Mouse (Mus musculus) midbrain, embryonic 16.5 days (tissue): ENCODE results near the gene St8sia4. TPM values are rescaled to one million over a fixed set of nuclear protein-coding genes. Genes with fewer than 3 reads are reported as not detected.

Experiments
- ATAC-seq: fragments of 200-750 bp; cut with Nextera tagmentation; 2 replicates; pipeline ENCODE4 v1.8.0; 2017; ENCODE audit warnings: moderate TSS enrichment
- H3K27ac ChIP-seq: fragments of 300-500 bp; sonication (generic); 2 replicates; pipeline ENCODE4 v1.5.1; 2014; ENCODE audit warnings: mild to moderate bottlenecking, low read length, mixed read lengths
- H3K27me3 ChIP-seq: fragments of 300-500 bp; sonication (generic); 2 replicates; pipeline ENCODE4 v1.6.1; 2014; ENCODE audit warnings: low read depth, low read length, mixed read lengths; ENCODE audit not compliant: control insufficient read depth, insufficient read depth
- H3K36me3 ChIP-seq: fragments of 300-500 bp; sonication (generic); 2 replicates; pipeline ENCODE4 v1.6.1; 2014; ENCODE audit warnings: mild to moderate bottlenecking, low read length, moderate library complexity, mixed read lengths; ENCODE audit not compliant: control insufficient read depth, insufficient read depth
- H3K4me1 ChIP-seq: fragments of 300-500 bp; sonication (generic); 2 replicates; pipeline ENCODE4 v1.6.1; 2014; ENCODE audit warnings: mild to moderate bottlenecking, low read length, mixed read lengths; ENCODE audit not compliant: control insufficient read depth, insufficient read depth
- H3K4me2 ChIP-seq: fragments of 300-500 bp; sonication (generic); 2 replicates; pipeline ENCODE4 v1.6.1; 2014; ENCODE audit warnings: mild to moderate bottlenecking, low read length, mixed read lengths
- H3K4me3 ChIP-seq: fragments of 300-500 bp; sonication (generic); 2 replicates; pipeline ENCODE4 v1.5.1; 2014; ENCODE audit warnings: low read depth, mild to moderate bottlenecking, low read length, moderate library complexity, mixed read lengths
- H3K9ac ChIP-seq: fragments of 300-500 bp; sonication (generic); 2 replicates; pipeline ENCODE4 v1.6.1; 2014; ENCODE audit warnings: low read depth, low read length, mixed read lengths
- H3K9me3 ChIP-seq: fragments of 300-500 bp; sonication (generic); replicated peaks from 2 replicates; pipeline ENCODE4 v1.6.1; 2014; ENCODE audit warnings: mild to moderate bottlenecking, low read length, mixed read lengths; ENCODE audit not compliant: control insufficient read depth, poor library complexity, severe bottlenecking
- WGBS: fragments of 180-500 bp; shearing (Covaris S2); extraction: QIAGEN DNeasy Blood & Tissue Kit; methylation state at CpG from one replicate; pipeline ENCODE4 v1.1.7; 2014; 5-methylcytosine and 5-hydroxymethylcytosine counted together
- polyA plus RNA-seq: library from polyadenylated mRNA; unstranded; fragments of >200 nt; fragmentation: Nextera tagmentation; extraction: Ambion mirVana; gene quantifications from 2 replicates; pipeline ENCODE4 v1.2.1, GENCODE M21; 2015

St8sia4 gene
- polyA plus RNA-seq, 1 experiment from 2014 or later, result 45.9 TPM

GRCm38 (mm10) chr1:95664321-95664825 lies 3.0 kb downstream of the St8sia4 start:
- H3K27ac ChIP-seq, result peak overlapping the region; percentile 94
- peaks cover 14% of the 10 kb centered on the region; the same call in 1 of the 2 replicates for H3K4me1 ChIP-seq
- peak overlapping the region; percentile 81 for H3K9ac ChIP-seq
- 15% methylated on average over 4 of the region's 4 CpGs for WGBS
- no peaks in the 10 kb centered on the region for H3K9me3 ChIP-seq
- ATAC-seq, result peak; percentile 43
- peak overlapping the region; percentile 60 for H3K4me2 ChIP-seq
- H3K36me3 ChIP-seq, result no peaks in the 10 kb centered on the region
- H3K4me3 ChIP-seq, result peak overlapping the region; percentile 66
- H3K27me3 ChIP-seq, result no peaks in the 10 kb centered on the region

GRCm38 (mm10) chr1:95657051-95657668 lies 10.2 kb downstream of the St8sia4 start:
- H3K4me3 ChIP-seq, result no peak overlapping the region
- no peak overlapping the region for H3K4me2 ChIP-seq
- no peak overlapping the region for H3K9ac ChIP-seq
- no peaks in the 10 kb centered on the region for H3K4me1 ChIP-seq
- WGBS, result 86% methylated on average over 5 of the region's 5 CpGs
- H3K36me3 ChIP-seq, result peaks cover 4% of the 10 kb centered on the region; the same call in 1 of the 2 replicates
- H3K9me3 ChIP-seq, result no peaks in the 10 kb centered on the region
- H3K27me3 ChIP-seq, result no peaks in the 10 kb centered on the region
- no peak for ATAC-seq
- H3K27ac ChIP-seq, result no peak overlapping the region

GRCm38 (mm10) chr1:95655564-95655963 lies 11.8 kb downstream of the St8sia4 start:
- WGBS, result 75% methylated on average over 9 of the region's 9 CpGs
- no peak overlapping the region for H3K27ac ChIP-seq
- H3K27me3 ChIP-seq, result no peaks in the 10 kb centered on the region
- no peak overlapping the region for H3K4me3 ChIP-seq
- no peak for ATAC-seq
- no peaks in the 10 kb centered on the region for H3K4me1 ChIP-seq
- H3K9me3 ChIP-seq, result no peaks in the 10 kb centered on the region
- H3K36me3 ChIP-seq, result peaks cover 7% of the 10 kb centered on the region; the same call in 1 of the 2 replicates
- no peak overlapping the region for H3K4me2 ChIP-seq
- no peak overlapping the region for H3K9ac ChIP-seq

GRCm38 (mm10) chr1:95653445-95653844 lies 13.9 kb downstream of the St8sia4 start:
- no peak for ATAC-seq
- Histone ChIP-seq H3K27ac (no peak overlapping the region), H3K27me3 (no peaks in the 10 kb centered on the region), H3K9me3 (no peaks in the 10 kb centered on the region), H3K36me3 (peaks cover 7% of the 10 kb centered on the region; the same call in 1 of the 2 replicates), H3K4me1 (no peaks in the 10 kb centered on the region), H3K4me2 (no peak overlapping the region), H3K9ac (no peak overlapping the region), H3K4me3 (no peak overlapping the region)
- WGBS, result 88% methylated on average over 8 of the region's 8 CpGs

- H3K36me3 ChIP-seq, result no peaks in the 10 kb centered on the region
- ATAC-seq, result no peak
- no peaks in the 10 kb centered on the region for H3K4me1 ChIP-seq
- no peak overlapping the region for H3K9ac ChIP-seq
- no peak overlapping the region for H3K4me3 ChIP-seq
- H3K4me2 ChIP-seq, result no peak overlapping the region
- H3K27ac ChIP-seq, result no peak overlapping the region
- H3K27me3 ChIP-seq, result no peaks in the 10 kb centered on the region
- H3K9me3 ChIP-seq, result no peaks in the 10 kb centered on the region
- 76% methylated on average over 2 of the region's 2 CpGs for WGBS
Observed at GRCm38 (mm10) chr1:95644292-95644691, 23.1 kb downstream of the St8sia4 start.

- Histone ChIP-seq H3K4me1 (no peaks in the 10 kb centered on the region), H3K9ac (no peak overlapping the region), H3K27ac (no peak overlapping the region), H3K36me3 (peaks cover 4% of the 10 kb centered on the region; the same call in 1 of the 2 replicates), H3K27me3 (no peaks in the 10 kb centered on the region), H3K9me3 (no peaks in the 10 kb centered on the region), H3K4me2 (no peak overlapping the region), H3K4me3 (no peak overlapping the region)
- 55% methylated on average over 3 of the region's 3 CpGs for WGBS
- peak; percentile 60 for ATAC-seq
Observed at GRCm38 (mm10) chr1:95639001-95639400, 28.4 kb downstream of the St8sia4 start.

GRCm38 (mm10) chr1:95624376-95624775 lies 43.0 kb downstream of the St8sia4 start:
- ATAC-seq, result no peak
- no peak overlapping the region for H3K4me2 ChIP-seq

GRCm38 (mm10) chr1:95618647-95619046 lies 48.7 kb downstream of the St8sia4 start:
- Histone ChIP-seq H3K27ac (no peak overlapping the region), H3K9me3 (no peaks in the 10 kb centered on the region), H3K4me2 (no peak overlapping the region), H3K27me3 (no peaks in the 10 kb centered on the region), H3K36me3 (0 out of 2 replicates have a peak, but pooled peaks cover 5% of the 10 kb centered on the region), H3K4me1 (no peaks in the 10 kb centered on the region), H3K9ac (no peak overlapping the region), H3K4me3 (no peak overlapping the region)
- WGBS, result 44% methylated on average over 3 of the region's 3 CpGs
- no peak for ATAC-seq

More at GRCm38 (mm10) chr1:95624376-95624775, 43.0 kb downstream of the St8sia4 start:
- Histone ChIP-seq H3K27me3 (no peaks in the 10 kb centered on the region), H3K9ac (no peak overlapping the region), H3K4me1 (no peaks in the 10 kb centered on the region), H3K36me3 (0 out of 2 replicates have a peak, but pooled peaks cover 5% of the 10 kb centered on the region), H3K4me3 (no peak overlapping the region), H3K27ac (no peak overlapping the region), H3K9me3 (no peaks in the 10 kb centered on the region)
- 62% methylated on average over 5 of the region's 5 CpGs for WGBS

- no peak overlapping the region for H3K9ac ChIP-seq
- no peak overlapping the region for H3K27ac ChIP-seq
- no peaks in the 10 kb centered on the region for H3K27me3 ChIP-seq
- no peak overlapping the region for H3K4me2 ChIP-seq
- 74% methylated on average over 3 of the region's 3 CpGs for WGBS
- H3K36me3 ChIP-seq, result 0 out of 2 replicates have a peak, but pooled peaks cover 5% of the 10 kb centered on the region
- no peak for ATAC-seq
- H3K4me1 ChIP-seq, result no peaks in the 10 kb centered on the region
- H3K9me3 ChIP-seq, result no peaks in the 10 kb centered on the region
- no peak overlapping the region for H3K4me3 ChIP-seq
Observed at GRCm38 (mm10) chr1:95618125-95618524, 49.2 kb downstream of the St8sia4 start.
